Mouse (Mus musculus): Measurements from ENCODE around the gene Prps1.

DNA sequence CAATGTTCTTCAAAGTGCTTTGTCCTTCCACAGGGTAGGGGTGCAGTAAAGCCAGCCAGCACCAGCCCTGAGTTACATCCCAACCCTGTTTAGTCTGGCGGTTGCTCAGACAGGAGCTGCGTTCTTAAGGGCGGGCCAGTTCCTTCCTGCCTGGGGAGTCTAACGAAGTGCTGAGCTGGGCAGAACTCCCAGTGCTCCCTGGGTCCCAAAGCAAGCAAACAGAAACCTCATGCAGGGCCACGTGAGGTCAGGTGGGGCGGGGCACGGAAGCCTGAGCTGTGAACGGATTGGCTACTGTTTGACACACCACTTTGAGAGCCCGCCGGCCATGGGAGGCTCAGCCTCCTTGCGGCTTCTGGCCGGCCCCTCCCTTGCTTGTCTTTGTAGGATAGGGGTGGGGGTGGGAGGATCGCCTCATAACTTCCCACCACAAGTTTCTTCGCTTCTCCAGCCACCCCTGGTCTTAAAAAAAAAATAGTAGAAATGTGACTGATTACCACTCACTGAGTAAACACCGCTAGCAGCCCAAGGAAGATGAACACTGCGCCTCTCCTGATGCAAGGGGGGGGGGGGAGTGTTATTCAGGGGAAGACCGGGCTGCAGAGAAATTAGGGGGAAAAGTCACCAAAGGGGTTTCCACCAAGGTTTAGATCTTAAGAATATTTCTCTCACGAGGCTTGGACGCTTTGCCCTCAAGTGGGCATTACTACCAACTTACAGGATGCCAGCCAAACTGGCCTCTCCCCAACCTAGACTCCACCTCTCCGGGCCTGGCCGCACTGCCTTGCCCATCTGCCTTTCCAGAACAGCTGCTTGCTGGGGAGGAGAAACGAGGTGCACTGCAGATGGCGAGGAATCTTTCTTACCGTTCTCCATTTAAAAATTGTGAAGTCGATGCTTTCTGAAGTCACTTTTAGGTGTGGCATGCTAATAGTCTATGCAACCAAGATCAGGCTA is 64.0 kb downstream of the Prps1 start:
- no peak for TF ChIP-seq GATA1 (IDR thresholded peaks at IDR 0.05; ENCODE audit: low read length)
- TF ChIP-seq TAL1 (IDR thresholded peaks at IDR 0.05; ENCODE audit: low read length): no peak

Measured in erythroblast, embryonic 14.5 days (primary cell).